Mouse (Mus musculus): ENCODE measurements around the gene Dmac1. TPM values are rescaled to one million over a fixed set of nuclear protein-coding genes. Genes with fewer than 3 reads are reported as not detected.
A peak's percentile ranks its signal among the peaks of the same experiment; 100 is the strongest.

The Dmac1 gene
- polyA plus RNA-seq (2012) = 4.4 and 6.4 TPM in 2 replicates

DNA sequence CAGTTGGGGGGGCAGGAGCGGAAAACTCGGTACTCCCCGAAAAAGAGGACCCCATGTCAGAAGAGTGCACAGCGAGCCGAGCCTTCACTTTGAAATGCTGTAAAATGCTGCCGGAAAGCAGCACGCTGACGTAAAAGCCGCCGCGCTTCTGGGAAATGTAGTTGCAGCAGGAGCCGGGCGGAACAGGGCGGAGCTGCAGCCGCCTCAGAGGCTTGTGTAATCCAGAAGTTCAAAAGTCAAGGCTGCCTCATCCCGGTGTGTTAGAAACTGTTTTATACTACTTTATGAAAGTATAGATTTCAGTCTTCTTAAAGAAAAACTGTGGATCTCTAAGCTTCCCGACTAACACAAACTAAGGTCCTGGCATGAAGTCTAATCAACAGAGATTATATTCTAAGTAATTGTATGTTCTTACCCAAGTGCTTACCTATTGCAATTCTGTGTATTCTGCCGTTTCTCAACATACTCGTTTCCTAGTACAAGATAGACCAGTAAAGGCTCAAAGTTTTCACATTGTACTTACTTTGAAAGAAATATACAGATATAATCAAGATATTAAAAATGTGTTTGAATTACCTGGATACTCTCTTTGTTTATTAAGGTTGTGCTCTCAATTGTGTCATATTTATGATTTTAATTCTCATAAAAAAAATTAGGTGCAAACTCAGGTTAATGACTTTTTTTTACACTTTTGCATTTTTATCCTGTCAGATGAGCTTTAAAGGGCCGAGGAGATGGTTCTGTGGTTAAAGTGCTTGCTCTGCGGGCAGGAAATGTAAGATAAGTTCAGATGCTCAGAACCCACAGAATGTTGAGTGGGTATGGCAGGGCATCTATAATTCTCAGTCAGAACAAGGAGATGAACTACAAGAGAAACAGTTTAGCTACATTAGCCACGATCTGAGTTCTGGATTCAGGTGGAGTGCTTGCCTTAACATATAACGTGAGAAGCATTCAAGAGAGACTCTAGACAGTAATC lies at the start of gene Dmac1:
Dmac1 (minus strand) TSS at position 109 of the 979 bp plus-strand sequence.
- no peaks in the 10 kb centered on the region for H3K9me3 ChIP-seq (ENCODE audit: control insufficient read depth, low read length)
- peaks cover 8% of the 10 kb centered on the region for H3K36me3 ChIP-seq (ENCODE audit: control insufficient read depth)
- peaks cover 15% of the 10 kb centered on the region for H3K4me1 ChIP-seq (ENCODE audit: control insufficient read depth)
- H3K4me3 ChIP-seq (replicated peaks) = peak within 1 kb of the TSS; percentile 93
- no peaks in the 10 kb centered on the region for H3K27me3 ChIP-seq (ENCODE audit: control insufficient read depth)
- no peak for TF ChIP-seq TAL1 (IDR thresholded peaks at IDR 0.05; ENCODE audit: low read length)
- no peak for TF ChIP-seq GATA1 (IDR thresholded peaks at IDR 0.05; ENCODE audit: low read length)

DNA sequence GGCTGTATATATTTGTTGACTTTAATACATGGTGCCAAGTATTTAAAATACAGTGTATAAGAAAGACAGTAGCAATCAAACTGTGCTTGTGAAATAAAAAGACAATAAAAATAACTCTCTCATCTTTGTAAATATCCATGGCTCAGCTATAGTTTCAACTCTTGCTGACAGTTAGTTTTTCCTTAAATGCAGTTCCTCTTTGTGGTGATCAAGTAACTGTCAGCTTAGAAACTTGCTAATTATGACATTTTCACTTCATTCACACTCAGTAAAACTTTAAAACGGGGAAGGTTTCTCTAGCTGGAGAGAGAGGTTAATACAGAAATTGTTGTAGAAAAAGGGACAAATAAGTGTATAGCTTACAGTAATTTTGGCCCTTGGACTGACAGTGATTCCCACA lies 37.3 kb upstream of the Dmac1 start:
- no peak overlapping the region for H3K4me3 ChIP-seq (replicated peaks)
- no peaks in the 10 kb centered on the region for H3K4me1 ChIP-seq (ENCODE audit: control insufficient read depth)
- no peaks in the 10 kb centered on the region for H3K9me3 ChIP-seq (ENCODE audit: control insufficient read depth, low read length)
- no peak for TF ChIP-seq TAL1 (IDR thresholded peaks at IDR 0.05; ENCODE audit: low read length)
- TF ChIP-seq GATA1 (IDR thresholded peaks at IDR 0.05; ENCODE audit: low read length) = no peak
- H3K36me3 ChIP-seq (ENCODE audit: control insufficient read depth) = no peaks in the 10 kb centered on the region
- no peaks in the 10 kb centered on the region for H3K27me3 ChIP-seq (ENCODE audit: control insufficient read depth)

- 0 out of 2 replicates have a peak, but pooled peaks cover 2% of the 10 kb centered on the region for H3K9me3 ChIP-seq (ENCODE audit: control insufficient read depth, low read length)
- no peaks in the 10 kb centered on the region for H3K27me3 ChIP-seq (ENCODE audit: control insufficient read depth)
- no peak for TF ChIP-seq TAL1 (IDR thresholded peaks at IDR 0.05; ENCODE audit: low read length)
- TF ChIP-seq GATA1 (IDR thresholded peaks at IDR 0.05; ENCODE audit: low read length) = no peak
- no peak overlapping the region for H3K4me3 ChIP-seq (replicated peaks)
- no peaks in the 10 kb centered on the region for H3K4me1 ChIP-seq (ENCODE audit: control insufficient read depth)
- H3K36me3 ChIP-seq (ENCODE audit: control insufficient read depth) = no peaks in the 10 kb centered on the region
These were observed 36.9 kb upstream of the Dmac1 start for GRCm38 (mm10) chr4:75315007-75315406.

- Histone ChIP-seq H3K4me3 (replicated peaks) (no peak overlapping the region), H3K27me3 (ENCODE audit: control insufficient read depth) (no peaks in the 10 kb centered on the region), H3K36me3 (ENCODE audit: control insufficient read depth) (no peaks in the 10 kb centered on the region), H3K4me1 (ENCODE audit: control insufficient read depth) (no peaks in the 10 kb centered on the region), H3K9me3 (ENCODE audit: control insufficient read depth, low read length) (0 out of 2 replicates have a peak, but pooled peaks cover 2% of the 10 kb centered on the region)
- TF ChIP-seq GATA1 (IDR thresholded peaks at IDR 0.05; ENCODE audit: low read length) (no peak), TAL1 (IDR thresholded peaks at IDR 0.05; ENCODE audit: low read length) (no peak)
These were observed 33.8 kb upstream of the Dmac1 start for GRCm38 (mm10) chr4:75311918-75312317.

DNA sequence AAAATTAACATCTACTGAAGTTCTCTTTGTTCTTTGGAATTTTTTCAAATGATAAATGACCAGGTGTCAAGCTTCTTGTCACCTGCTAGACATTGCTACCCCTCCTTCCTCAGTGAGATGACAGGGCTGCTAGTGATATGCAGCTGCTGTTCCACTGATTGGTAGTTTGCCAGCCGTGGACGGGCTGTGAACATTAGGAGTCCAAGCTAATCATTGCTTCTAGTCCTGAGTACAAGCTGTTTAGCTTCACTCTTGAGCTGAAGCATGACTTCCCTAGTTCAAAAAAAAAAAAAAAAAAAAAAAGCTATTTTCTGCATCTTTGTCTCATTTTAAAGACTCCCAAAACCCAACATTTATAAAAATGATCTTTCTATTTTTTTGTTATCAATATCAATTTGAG lies 33.2 kb upstream of the Dmac1 start:
- H3K4me1 ChIP-seq (ENCODE audit: control insufficient read depth) = no peaks in the 10 kb centered on the region
- TF ChIP-seq TAL1 (IDR thresholded peaks at IDR 0.05; ENCODE audit: low read length) = no peak
- no peak for TF ChIP-seq GATA1 (IDR thresholded peaks at IDR 0.05; ENCODE audit: low read length)
- 0 out of 2 replicates have a peak, but pooled peaks cover 2% of the 10 kb centered on the region for H3K9me3 ChIP-seq (ENCODE audit: control insufficient read depth, low read length)
- no peaks in the 10 kb centered on the region for H3K36me3 ChIP-seq (ENCODE audit: control insufficient read depth)
- no peak overlapping the region for H3K4me3 ChIP-seq (replicated peaks)
- H3K27me3 ChIP-seq (ENCODE audit: control insufficient read depth) = no peaks in the 10 kb centered on the region

DNA sequence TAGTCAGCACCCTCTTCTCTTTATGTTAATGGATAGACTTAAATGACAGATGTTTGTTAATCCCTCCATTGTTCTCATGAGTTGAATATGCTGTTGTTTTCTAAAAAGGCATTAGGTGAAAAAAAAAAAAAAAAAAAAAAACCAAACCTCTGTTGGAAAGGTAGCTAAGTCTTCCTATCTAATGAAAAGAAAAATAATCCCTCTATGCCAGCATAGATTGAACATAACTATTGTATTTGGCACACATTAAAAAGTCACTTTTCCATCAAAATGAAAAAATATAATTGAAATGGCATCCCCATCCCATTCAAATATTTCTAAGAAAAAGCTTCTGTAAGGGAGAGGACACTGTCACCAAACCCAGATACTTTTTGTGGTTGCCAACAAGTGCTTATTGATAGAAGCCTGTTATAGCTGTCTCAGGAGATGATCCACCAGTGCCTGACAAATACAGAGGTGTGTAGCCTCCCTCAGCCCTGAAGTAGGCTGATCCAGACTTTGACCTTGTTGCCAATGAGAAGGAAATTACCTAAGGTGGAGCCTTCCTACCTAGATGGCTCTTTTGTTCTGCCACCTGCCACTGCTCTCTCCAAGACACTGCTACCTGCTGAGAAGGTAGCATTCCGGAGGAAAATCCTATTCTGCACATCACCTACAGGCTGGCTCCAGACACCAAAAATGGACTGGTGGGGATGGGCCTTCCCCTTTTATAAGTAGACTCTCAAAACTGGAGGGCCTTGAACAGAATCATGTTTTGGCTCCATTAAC lies 22.3 kb upstream of the Dmac1 start:
- Histone ChIP-seq H3K9me3 (ENCODE audit: control insufficient read depth, low read length) (no peaks in the 10 kb centered on the region), H3K36me3 (ENCODE audit: control insufficient read depth) (no peaks in the 10 kb centered on the region), H3K4me3 (replicated peaks) (no peak overlapping the region), H3K27me3 (ENCODE audit: control insufficient read depth) (no peaks in the 10 kb centered on the region), H3K4me1 (ENCODE audit: control insufficient read depth) (no peaks in the 10 kb centered on the region)
- no peak for TF ChIP-seq TAL1 (IDR thresholded peaks at IDR 0.05; ENCODE audit: low read length)
- TF ChIP-seq GATA1 (IDR thresholded peaks at IDR 0.05; ENCODE audit: low read length) = no peak

DNA sequence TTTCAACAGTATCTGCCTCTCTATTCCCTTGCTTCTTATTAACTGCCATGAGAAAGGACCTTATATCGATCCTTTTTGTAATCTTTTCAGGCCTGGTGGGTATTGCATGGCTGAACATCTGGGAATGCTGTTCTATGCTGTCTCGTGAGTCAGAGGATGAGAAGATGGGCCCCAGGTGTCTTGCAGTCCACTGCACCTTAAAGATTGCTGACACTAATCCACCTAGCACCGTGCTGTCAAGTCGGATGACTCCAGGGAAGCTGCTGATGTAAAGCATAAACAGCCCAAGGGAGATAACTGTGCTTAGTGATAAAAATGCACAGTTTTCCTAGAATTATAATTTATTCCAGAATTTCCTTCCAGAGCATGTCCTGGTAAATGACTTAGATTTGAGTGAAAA lies 14.2 kb upstream of the Dmac1 start:
- H3K4me1 ChIP-seq (ENCODE audit: control insufficient read depth) = no peaks in the 10 kb centered on the region
- no peak overlapping the region for H3K4me3 ChIP-seq (replicated peaks)
- H3K27me3 ChIP-seq (ENCODE audit: control insufficient read depth) = no peaks in the 10 kb centered on the region
- no peaks in the 10 kb centered on the region for H3K36me3 ChIP-seq (ENCODE audit: control insufficient read depth)
- H3K9me3 ChIP-seq (ENCODE audit: control insufficient read depth, low read length) = no peaks in the 10 kb centered on the region
- TF ChIP-seq GATA1 (IDR thresholded peaks at IDR 0.05; ENCODE audit: low read length) (no peak), TAL1 (IDR thresholded peaks at IDR 0.05; ENCODE audit: low read length) (no peak)

DNA sequence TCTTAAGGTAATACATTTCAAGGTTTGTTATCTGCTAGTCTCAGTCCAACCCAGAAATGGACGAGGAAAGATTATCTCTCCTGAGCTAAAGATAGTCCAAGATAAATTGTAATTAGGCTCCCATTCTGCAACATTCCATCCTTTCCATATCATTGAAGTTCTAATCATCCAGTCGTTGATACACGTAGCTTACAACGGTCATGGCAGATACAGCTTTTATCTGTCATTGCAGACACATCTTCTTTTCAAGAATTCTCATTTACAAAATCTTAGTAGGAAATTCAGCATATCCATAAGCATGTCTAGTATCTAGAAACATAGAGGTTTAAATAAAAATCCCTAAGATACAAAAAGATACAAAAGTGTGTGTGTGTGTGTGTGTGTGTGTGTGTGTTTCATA lies 13.0 kb upstream of the Dmac1 start:
- TF ChIP-seq GATA1 (IDR thresholded peaks at IDR 0.05; ENCODE audit: low read length) (no peak), TAL1 (IDR thresholded peaks at IDR 0.05; ENCODE audit: low read length) (no peak)
- Histone ChIP-seq H3K9me3 (ENCODE audit: control insufficient read depth, low read length) (no peaks in the 10 kb centered on the region), H3K27me3 (ENCODE audit: control insufficient read depth) (no peaks in the 10 kb centered on the region), H3K4me1 (ENCODE audit: control insufficient read depth) (no peaks in the 10 kb centered on the region), H3K36me3 (ENCODE audit: control insufficient read depth) (no peaks in the 10 kb centered on the region), H3K4me3 (replicated peaks) (no peak overlapping the region)
